ENCODE assay signal across 8 mouse cellular contexts in the genomic region with DNA sequence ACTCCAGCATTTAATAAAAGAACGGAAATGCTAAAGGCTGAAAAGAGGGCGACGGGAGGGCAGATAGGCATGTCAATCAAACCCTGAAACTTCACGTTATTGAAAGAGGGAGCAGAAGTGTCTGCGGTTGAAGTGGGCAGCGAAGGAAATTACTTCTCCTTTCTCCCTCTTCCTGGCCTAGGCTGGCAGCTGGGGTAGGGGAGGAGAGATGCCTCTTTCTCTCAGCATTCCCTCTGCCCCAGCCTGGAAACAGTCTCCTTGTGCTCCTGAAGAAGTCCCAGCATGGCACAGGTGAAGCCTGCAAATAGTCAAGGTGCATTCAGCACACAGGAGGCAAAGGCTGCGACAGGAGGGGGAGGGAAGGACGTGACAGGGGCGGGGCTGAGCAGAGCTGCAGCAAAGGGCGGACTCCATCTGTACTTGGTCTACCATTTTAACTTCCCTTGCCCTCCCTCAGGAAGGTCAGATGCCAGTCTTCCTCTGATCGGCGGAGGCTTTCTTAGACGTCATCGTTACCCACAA.
A peak's percentile ranks its signal among the peaks of the same experiment; 100 is the strongest.
DNase-seq lines count a peak whose midpoint lies in the region; ATAC-seq lines count a peak whose summit lies in the region.

No protein-coding gene starts in this region.

- H3K9ac ChIP-seq in limb, embryonic 11.5 days (ENCODE audit: low read length) = no peak overlapping the region
- H3K9ac ChIP-seq in forebrain, embryonic 14.5 days (ENCODE audit: low read length) = no peak overlapping the region

- no peak overlapping the region for H3K4me3 ChIP-seq in limb, embryonic 11.5 days (ENCODE audit: low read depth, low read length)
- H3K4me3 ChIP-seq in limb, embryonic 10.5 days = no peak overlapping the region
- H3K4me3 ChIP-seq in forebrain, embryonic 14.5 days (ENCODE audit: low read depth, low read length) = no peak overlapping the region

- 0 out of 2 replicates have a peak overlapping the region, but pooled peaks have one; percentile 36 for H3K27ac ChIP-seq in limb, embryonic 11.5 days (replicated peaks; ENCODE audit: low read depth, low read length)
- H3K27ac ChIP-seq in limb, embryonic 10.5 days = no peak overlapping the region
- no peak overlapping the region for H3K27ac ChIP-seq in forebrain, embryonic 14.5 days (ENCODE audit: low read depth, low read length)

- H3K36me3 ChIP-seq in limb, embryonic 11.5 days (ENCODE audit: control insufficient read depth, insufficient read depth, low read length) = no peaks in the 10 kb centered on the region
- no peaks in the 10 kb centered on the region for H3K36me3 ChIP-seq in limb, embryonic 10.5 days
- no peaks in the 10 kb centered on the region for H3K36me3 ChIP-seq in forebrain, embryonic 14.5 days (ENCODE audit: control insufficient read depth, insufficient read depth, low read length)

- no peaks in the 10 kb centered on the region for H3K27me3 ChIP-seq in limb, embryonic 11.5 days (ENCODE audit: control insufficient read depth, insufficient read depth, low read length)
- no peaks in the 10 kb centered on the region for H3K27me3 ChIP-seq in limb, embryonic 10.5 days (ENCODE audit: low read depth, poor library complexity, severe bottlenecking)
- no peaks in the 10 kb centered on the region for H3K27me3 ChIP-seq in forebrain, embryonic 14.5 days (replicated peaks; ENCODE audit: control insufficient read depth, insufficient read depth, low read length)

- no peak overlapping the region for H3K4me2 ChIP-seq in limb, embryonic 11.5 days (ENCODE audit: low read depth, severe bottlenecking)
- 0 out of 2 replicates have a peak overlapping the region, but pooled peaks have one; percentile 0 for H3K4me2 ChIP-seq in forebrain, embryonic 14.5 days (ENCODE audit: low read length)

- H3K9me3 ChIP-seq in limb, embryonic 11.5 days (ENCODE audit: control insufficient read depth, low read length) = no peaks in the 10 kb centered on the region
- no peaks in the 10 kb centered on the region for H3K9me3 ChIP-seq in limb, embryonic 10.5 days (replicated peaks)
- no peaks in the 10 kb centered on the region for H3K9me3 ChIP-seq in forebrain, embryonic 14.5 days (replicated peaks; ENCODE audit: control insufficient read depth, low read length)

- DNase-seq in limb, embryonic 11.5 days (ENCODE audit: low spot score) = no peak
- no peak for DNase-seq in limb, embryonic 10.5 days (ENCODE audit: low spot score)
- DNase-seq in forebrain, embryonic 14.5 days (ENCODE audit: low spot score) = peak; percentile 24
- peak; percentile 39 for DNase-seq in thymus, postnatal 14 days
- DNase-seq in ovary, postnatal 14 days (ENCODE audit: low spot score) = no peak
- DNase-seq in layer of hippocampus, postnatal 14 days (ENCODE audit: low spot score in 2 of 2) = no peak
- no peak for DNase-seq in layer of hippocampus, postnatal 25 days (ENCODE audit: extremely low spot score in 1 of 2, low spot score in 1 of 2)

- H3K4me1 ChIP-seq in limb, embryonic 11.5 days (ENCODE audit: control insufficient read depth, insufficient read depth, low read length) = no peaks in the 10 kb centered on the region
- peaks cover 5% of the 10 kb centered on the region for H3K4me1 ChIP-seq in limb, embryonic 10.5 days
- peaks cover 35% of the 10 kb centered on the region for H3K4me1 ChIP-seq in forebrain, embryonic 14.5 days (ENCODE audit: control insufficient read depth, insufficient read depth, low read length)

- ATAC-seq in limb, embryonic 11.5 days (ENCODE audit: insufficient number of reproducible peaks, low FRiP score, low TSS enrichment, low read depth) = no peak
- no peak for ATAC-seq in forebrain, embryonic 14.5 days
- peak; percentile 93 for ATAC-seq in megakaryocyte, adult 5-6 weeks (ENCODE audit: poor library complexity, severe bottlenecking)

- WGBS in limb, embryonic 11.5 days = 61% methylated on average over 14 of the region's 14 CpGs
- WGBS in limb, embryonic 10.5 days = 57% methylated on average over 14 of the region's 14 CpGs
- 28% methylated on average over 14 of the region's 14 CpGs for WGBS in forebrain, embryonic 14.5 days

Comparison
In these comparisons a context has a peak if more than half of its experiments do, and no peak if none do; other contexts are left out.
1. DNase-seq: peak in forebrain, embryonic 14.5 days (single experiment) and thymus, postnatal 14 days (single experiment); none in limb, embryonic 11.5 days (single experiment), limb, embryonic 10.5 days (single experiment), ovary, postnatal 14 days (single experiment), layer of hippocampus, postnatal 14 days (0 of 2) and layer of hippocampus, postnatal 25 days (0 of 2).